ENCODE assay signal across 15 mouse cellular contexts in the genomic region with DNA sequence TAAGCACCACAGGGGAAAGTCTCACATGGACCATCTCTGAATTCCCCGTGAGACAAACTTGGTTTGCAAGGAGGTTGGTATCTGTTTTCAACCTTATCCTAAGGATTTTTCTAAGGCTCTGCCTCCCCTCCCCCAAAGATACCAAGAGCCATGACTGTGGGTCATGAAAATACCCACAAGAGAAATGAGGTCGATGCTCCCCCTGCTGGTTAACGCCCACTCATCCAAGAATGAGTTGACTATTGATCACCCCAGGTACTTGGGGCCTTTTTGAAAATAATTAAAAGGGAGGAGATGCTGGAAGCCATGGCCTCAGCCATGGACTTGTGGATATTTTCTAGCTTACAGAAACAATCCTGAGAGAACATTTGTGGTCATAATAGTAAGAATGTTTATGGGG.
A peak's percentile ranks its signal among the peaks of the same experiment; 100 is the strongest.
DNase-seq lines count a peak whose midpoint lies in the region; ATAC-seq lines count a peak whose summit lies in the region.
"Had no signal": no experiment of that assay in that cellular context is flagged by ENCODE, and none has a peak within 500 bp of the region (broad histone marks: within the 10 kb centered on the region; RNA-seq: fewer than 3 reads in every experiment).

No protein-coding gene starts in this region.

- no peak overlapping the region for H3K27ac ChIP-seq in kidney, embryonic 16.5 days (ENCODE audit: low read length)
- no peak overlapping the region for H3K27ac ChIP-seq in midbrain, embryonic 16.5 days (ENCODE audit: low read length)
- H3K27ac ChIP-seq: forebrain, embryonic 10.5 days; hindbrain, embryonic 12.5 days; midbrain, embryonic 10.5 days had no signal

- H3K4me2 ChIP-seq in kidney, embryonic 16.5 days (replicated peaks; ENCODE audit: low read depth, low read length): no peak overlapping the region
- H3K4me2 ChIP-seq in midbrain, embryonic 16.5 days (ENCODE audit: low read length): no peak overlapping the region
- H3K4me2 ChIP-seq: hindbrain, embryonic 12.5 days had no signal

- no peak overlapping the region for H3K4me3 ChIP-seq in kidney, embryonic 16.5 days (ENCODE audit: low read length)
- no peak overlapping the region for H3K4me3 ChIP-seq in midbrain, embryonic 16.5 days (ENCODE audit: low read depth, low read length)
- H3K4me3 ChIP-seq: forebrain, embryonic 10.5 days; hindbrain, embryonic 12.5 days; midbrain, embryonic 10.5 days had no signal

- no peaks in the 10 kb centered on the region for H3K27me3 ChIP-seq in kidney, embryonic 16.5 days (ENCODE audit: insufficient read depth, low read length)
- H3K27me3 ChIP-seq in midbrain, embryonic 16.5 days (ENCODE audit: control insufficient read depth, insufficient read depth, low read depth, low read length): no peaks in the 10 kb centered on the region
- H3K27me3 ChIP-seq: hindbrain, embryonic 12.5 days had no signal

- no peak for ATAC-seq in CD4-positive, CD25-positive, alpha-beta regulatory T cell, adult 4 months
- no peak for ATAC-seq in kidney, embryonic 16.5 days (ENCODE audit: low FRiP score, low TSS enrichment)
- ATAC-seq in megakaryocyte progenitor cell, adult 5-6 weeks (replicated peaks; ENCODE audit: poor library complexity): 0 out of 2 replicates have a peak, but pooled peaks have one; percentile 46
- no peak for ATAC-seq in midbrain, embryonic 16.5 days

- no peaks in the 10 kb centered on the region for H3K4me1 ChIP-seq in kidney, embryonic 16.5 days (ENCODE audit: insufficient read depth, low read length)
- H3K4me1 ChIP-seq in midbrain, embryonic 16.5 days (ENCODE audit: control insufficient read depth, insufficient read depth, low read length): no peaks in the 10 kb centered on the region
- H3K4me1 ChIP-seq: forebrain, embryonic 10.5 days; hindbrain, embryonic 12.5 days; midbrain, embryonic 10.5 days had no signal

- no peak overlapping the region for H3K9ac ChIP-seq in kidney, embryonic 16.5 days (replicated peaks; ENCODE audit: low read length)
- H3K9ac ChIP-seq in midbrain, embryonic 16.5 days (ENCODE audit: low read depth, low read length): no peak overlapping the region
- H3K9ac ChIP-seq: hindbrain, embryonic 12.5 days had no signal

- H3K36me3 ChIP-seq in kidney, embryonic 16.5 days (ENCODE audit: insufficient read depth, low read length): no peaks in the 10 kb centered on the region
- no peaks in the 10 kb centered on the region for H3K36me3 ChIP-seq in midbrain, embryonic 16.5 days (ENCODE audit: control insufficient read depth, insufficient read depth, low read length)
- H3K36me3 ChIP-seq: forebrain, embryonic 10.5 days; hindbrain, embryonic 12.5 days; midbrain, embryonic 10.5 days had no signal

- 72% methylated on average over 3 of the region's 3 CpGs for WGBS in kidney, embryonic 16.5 days
- 79% methylated on average over 3 of the region's 3 CpGs for WGBS in midbrain, embryonic 16.5 days

- DNase-seq in CD4-positive, CD25-positive, alpha-beta regulatory T cell, adult 2 months (ENCODE audit: low read depth, low spot score): peak; percentile 7
- DNase-seq in kidney, postnatal 14 days: peak; percentile 2
- peak; percentile 5 for DNase-seq in thymus, postnatal 14 days
- DNase-seq in thymus, adult 18-20 months: no peak
- DNase-seq: cerebellum, postnatal 25 days; gastrocnemius, postnatal 25 days; layer of hippocampus, postnatal 36 days; lung, postnatal 14 days had no signal

- H3K9me3 ChIP-seq in kidney, embryonic 16.5 days (ENCODE audit: low read length): no peaks in the 10 kb centered on the region
- H3K9me3 ChIP-seq in midbrain, embryonic 16.5 days (replicated peaks; ENCODE audit: control insufficient read depth, low read length, poor library complexity, severe bottlenecking): no peaks in the 10 kb centered on the region
- H3K9me3 ChIP-seq: forebrain, embryonic 10.5 days; hindbrain, embryonic 12.5 days; midbrain, embryonic 10.5 days had no signal

Comparison
In these comparisons a context has a peak if more than half of its experiments do, and no peak if none do; other contexts are left out.
1. DNase-seq: peak in CD4-positive, CD25-positive, alpha-beta regulatory T cell, adult 2 months (single experiment), kidney, postnatal 14 days (single experiment) and thymus, postnatal 14 days (single experiment); none in thymus, adult 18-20 months (0 of 2).